Mouse (Mus musculus) lung, postnatal 0 days (tissue): ENCODE measurements around the gene Mtmr12. TPM values are rescaled to one million over a fixed set of nuclear protein-coding genes. Genes with fewer than 3 reads are reported as not detected.

Experiments used
- ATAC-seq: fragments of 200-750 bp; cut with Nextera tagmentation; 2 replicates; pipeline ENCODE4 v1.8.0; 2017; ENCODE audit warnings: moderate library complexity
- DNase-seq: peaks from one replicate; pipeline ENCODE4 v3.0.0-alpha.2; 2016; ENCODE audit warnings: low spot score
- H3K27ac ChIP-seq: fragments of 300-500 bp; sonication (generic); 2 replicates; pipeline ENCODE4 v1.5.1; 2014; ENCODE audit warnings: antibody characterized with exemption, mild to moderate bottlenecking, low read length, mixed read lengths
- H3K27me3 ChIP-seq: fragments of 300-500 bp; sonication (generic); replicated peaks from 2 replicates; pipeline ENCODE4 v1.6.1; 2014; ENCODE audit warnings: low read length, mixed read lengths; ENCODE audit not compliant: insufficient read depth
- H3K36me3 ChIP-seq: fragments of 300-500 bp; sonication (generic); 2 replicates; pipeline ENCODE4 v1.6.1; 2014; ENCODE audit warnings: low read length, mixed read lengths; ENCODE audit not compliant: insufficient read depth
- H3K4me1 ChIP-seq: fragments of 300-500 bp; sonication (generic); 2 replicates; pipeline ENCODE4 v1.6.1; 2014; ENCODE audit warnings: antibody characterized with exemption, low read depth, low read length, mixed read lengths; ENCODE audit not compliant: insufficient read depth
- H3K4me2 ChIP-seq: fragments of 300-500 bp; sonication (generic); replicated peaks from 2 replicates; pipeline ENCODE4 v1.6.1; 2014; ENCODE audit warnings: low read depth, mild to moderate bottlenecking, low read length, moderate library complexity, mixed read lengths
- H3K4me3 ChIP-seq: fragments of 300-500 bp; sonication (generic); 2 replicates; pipeline ENCODE4 v1.5.1; 2014; ENCODE audit warnings: low read depth, low read length
- H3K9ac ChIP-seq: fragments of 300-500 bp; sonication (generic); replicated peaks from 2 replicates; pipeline ENCODE4 v1.6.1; 2014; ENCODE audit warnings: low read depth, mild to moderate bottlenecking
- H3K9me3 ChIP-seq: fragments of 300-500 bp; sonication (generic); 2 replicates; pipeline ENCODE4 v1.6.1; 2016; ENCODE audit warnings: low read length, mixed read lengths
- CTCF ChIP-seq: IDR thresholded peaks from 2 replicates; pipeline ENCODE4 v1.5.1; 2016; ENCODE audit warnings: antibody characterized with exemption, mild to moderate bottlenecking
- EP300 ChIP-seq: IDR thresholded peaks from 2 replicates; pipeline ENCODE4 v1.6.1; 2016; ENCODE audit warnings: antibody characterized with exemption, mild to moderate bottlenecking, control low read depth
- WGBS: fragments of 180-500 bp; shearing (Covaris S2); extraction: QIAGEN DNeasy Blood & Tissue Kit; methylation state at CpG from one replicate; pipeline ENCODE4 v1.1.7; 2014; 5-methylcytosine and 5-hydroxymethylcytosine counted together
- polyA plus RNA-seq: library from polyadenylated mRNA; unstranded; fragments of >200 nt; fragmentation: Nextera tagmentation; extraction: Ambion mirVana; gene quantifications from 2 replicates; pipeline ENCODE4 v1.2.1, GENCODE M21; 2015

The Mtmr12 gene
- polyA plus RNA-seq, 1 experiment from 2014 or later = 14.6 TPM

DNA sequence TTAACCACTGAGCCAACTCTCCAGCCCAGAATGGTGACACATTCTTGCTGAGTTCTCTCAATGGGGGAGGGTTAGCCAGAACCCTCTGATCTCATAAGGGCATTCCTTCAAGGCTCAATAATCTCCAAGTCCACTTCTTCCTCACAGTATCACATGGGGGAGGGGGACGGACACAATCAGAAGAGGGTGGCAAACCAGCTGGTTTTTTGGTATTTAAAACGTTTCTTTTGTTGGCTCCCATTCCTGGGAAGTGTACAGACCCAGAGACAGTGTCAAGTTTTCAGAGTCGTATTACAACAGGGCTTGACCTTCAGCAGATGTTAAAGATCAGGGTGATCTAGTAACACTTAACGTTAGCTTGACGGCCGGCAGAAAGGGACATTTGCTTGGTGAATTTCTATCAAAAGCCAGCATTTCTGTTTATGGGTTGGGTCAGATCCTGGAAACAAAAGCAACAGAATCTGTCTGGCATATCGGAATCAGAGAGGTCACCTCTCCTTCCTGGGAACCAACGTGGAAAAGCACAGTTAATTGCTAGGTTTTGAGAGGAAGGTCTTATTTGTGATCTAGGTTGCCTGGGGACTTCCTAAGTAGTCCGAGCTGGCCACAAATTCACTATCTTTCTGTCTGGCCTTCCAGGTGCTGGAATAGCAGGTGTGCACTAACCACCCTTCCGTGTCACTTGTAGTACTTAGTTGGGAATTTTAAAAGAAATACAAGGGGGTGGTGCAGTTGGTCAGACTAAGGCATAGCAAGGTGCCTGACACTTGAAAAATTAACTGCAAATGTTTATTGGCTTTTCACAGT lies 1.1 kb upstream of the Mtmr12 start:
- TF ChIP-seq CTCF (no peak), EP300 (peak; percentile 15; the same call in 1 of the 2 replicates)

DNA sequence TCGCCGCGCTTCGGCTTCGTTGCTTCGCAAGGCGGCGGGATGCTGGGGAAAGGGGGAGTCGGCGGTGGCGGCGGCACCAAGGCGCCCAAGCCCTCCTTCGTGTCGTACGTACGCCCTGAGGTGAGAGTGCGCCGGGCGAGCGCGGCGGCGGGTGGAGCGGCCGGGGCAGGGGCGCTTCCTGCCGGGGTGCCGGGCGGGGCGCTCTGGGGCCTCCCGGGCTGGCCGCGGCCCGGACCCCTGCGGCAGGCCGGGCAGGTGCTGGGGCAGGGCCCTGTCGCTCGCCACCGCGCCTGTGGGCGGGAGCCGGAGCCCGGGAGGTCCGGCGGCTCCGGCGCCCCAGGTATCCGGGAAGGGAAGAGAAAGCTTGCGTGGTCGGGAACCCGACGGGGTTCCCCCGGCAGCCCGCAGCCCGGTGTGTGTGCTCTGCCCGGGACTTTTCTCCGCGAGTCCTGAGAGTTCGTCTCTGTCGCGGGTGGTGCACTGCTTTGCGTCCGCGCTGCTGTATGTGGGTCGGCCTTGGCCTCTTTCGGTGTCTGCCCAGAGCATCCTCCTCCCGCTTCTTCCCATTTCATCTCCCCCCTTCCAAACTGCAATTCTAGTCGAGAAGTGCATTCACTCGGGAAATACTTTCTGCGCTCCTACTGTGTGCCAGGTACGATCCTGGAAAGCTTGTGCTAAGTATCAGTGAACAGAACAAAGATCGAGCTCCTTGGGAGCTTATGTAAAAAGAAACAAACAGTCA lies 503 bp downstream of the Mtmr12 start:
- Histone ChIP-seq H3K9me3 (no peaks in the 10 kb centered on the region), H3K36me3 (no peaks in the 10 kb centered on the region), H3K27me3 (no peaks in the 10 kb centered on the region), H3K4me1 (peaks cover 18% of the 10 kb centered on the region; the same call in 1 of the 2 replicates), H3K27ac (peak overlapping the region; percentile 95), H3K4me2 (peak overlapping the region; percentile 81), H3K9ac (peak overlapping the region; percentile 92), H3K4me3 (peak overlapping the region; percentile 99)
- peak; percentile 35 for DNase-seq
- WGBS = under 1% methylated on average over 46 of the region's 73 CpGs
- ATAC-seq = peak; percentile 74
- TF ChIP-seq CTCF = no peak; the same call in none of the 2 replicates
- TF ChIP-seq EP300 = no peak

More for the DNA sequence above, 1.1 kb upstream of the Mtmr12 start:
- no peaks in the 10 kb centered on the region for H3K36me3 ChIP-seq
- 13% methylated on average over 10 of the region's 10 CpGs for WGBS
- H3K4me2 ChIP-seq = peak overlapping the region; percentile 57
- H3K9me3 ChIP-seq = no peaks in the 10 kb centered on the region
- H3K4me1 ChIP-seq = peaks cover 18% of the 10 kb centered on the region; the same call in 1 of the 2 replicates
- DNase-seq = peak; percentile 80
- H3K4me3 ChIP-seq = peak overlapping the region; percentile 99
- H3K9ac ChIP-seq = no peak overlapping the region
- peak overlapping the region; percentile 78 for H3K27ac ChIP-seq
- no peaks in the 10 kb centered on the region for H3K27me3 ChIP-seq
- 0 out of 2 replicates have a peak, but pooled peaks have one; percentile 2 for ATAC-seq

DNA sequence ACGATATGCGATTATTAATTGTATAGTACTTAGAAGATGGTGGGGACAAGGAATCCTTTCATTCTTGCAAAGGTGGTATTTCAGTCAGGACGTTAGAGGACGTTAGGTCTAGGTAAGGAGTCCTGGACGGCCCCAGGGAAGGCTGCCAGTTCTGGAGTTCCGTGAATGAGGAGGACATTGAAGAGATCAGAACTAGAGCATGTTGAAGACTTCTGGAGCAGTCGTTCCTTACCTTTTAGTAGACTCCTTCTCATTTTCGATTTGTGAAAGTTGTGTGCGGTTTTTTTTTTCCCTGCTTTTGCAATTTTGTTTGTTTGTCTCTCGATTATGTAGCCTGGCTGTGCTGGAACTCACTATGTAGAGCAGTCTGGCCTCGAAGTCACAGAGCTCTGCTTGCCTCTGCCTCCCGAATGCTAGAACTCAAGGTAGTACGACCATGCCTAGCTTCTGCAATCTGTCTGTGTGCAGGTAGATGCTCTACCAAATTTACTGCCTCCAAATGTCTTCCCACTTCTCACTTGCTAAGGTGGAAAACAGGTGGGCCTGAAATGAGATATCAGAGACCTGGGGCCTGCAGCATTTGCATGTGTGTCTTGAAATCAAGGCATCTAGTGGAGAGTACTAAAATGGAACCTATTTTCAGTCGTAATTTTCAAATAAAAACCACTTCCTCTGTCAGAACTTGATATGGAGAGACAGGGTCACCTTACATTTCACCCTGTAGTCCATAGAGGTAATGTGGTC lies 1.2 kb downstream of the Mtmr12 start:
- H3K36me3 ChIP-seq = no peaks in the 10 kb centered on the region
- H3K4me1 ChIP-seq = peaks cover 18% of the 10 kb centered on the region; the same call in 1 of the 2 replicates
- TF ChIP-seq CTCF (no peak), EP300 (no peak)
- H3K4me3 ChIP-seq = peak overlapping the region; percentile 99
- H3K27ac ChIP-seq = peak overlapping the region; percentile 95; the same call in 1 of the 2 replicates
- no peaks in the 10 kb centered on the region for H3K27me3 ChIP-seq
- H3K9me3 ChIP-seq = no peaks in the 10 kb centered on the region
- H3K9ac ChIP-seq = peak overlapping the region; percentile 92
- ATAC-seq = no peak
- DNase-seq = no peak
- H3K4me2 ChIP-seq = peak overlapping the region; percentile 81
- WGBS = 18% methylated on average over 14 of the region's 14 CpGs

DNA sequence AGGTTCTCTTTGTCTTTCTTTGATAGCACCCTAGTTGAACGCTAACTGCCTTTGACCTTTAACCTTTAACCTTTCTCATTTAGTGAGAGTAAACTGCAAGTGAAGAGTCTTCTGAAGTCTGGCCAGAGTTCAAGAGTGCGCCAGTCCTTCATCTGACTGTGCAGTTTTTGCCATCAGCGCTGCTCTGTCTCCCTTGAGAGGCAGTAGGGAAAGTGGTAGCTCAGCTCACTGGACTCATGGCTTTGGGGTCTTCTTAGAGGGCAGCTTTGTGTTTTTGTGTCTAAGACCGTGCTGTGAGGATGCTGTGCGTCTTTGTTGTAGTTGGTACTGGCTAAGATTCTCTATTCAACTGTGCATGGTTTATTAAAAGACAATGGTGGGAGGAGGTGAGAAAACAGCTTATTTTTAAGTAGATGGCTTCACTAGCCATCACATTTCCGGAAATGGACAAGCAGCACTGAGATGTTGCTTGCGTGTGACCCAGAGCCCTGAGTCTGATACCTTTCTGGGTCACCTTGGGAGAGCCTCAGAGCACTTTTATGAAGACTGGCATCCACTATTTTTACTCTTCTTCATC lies 1.9 kb downstream of the Mtmr12 start:
- H3K27me3 ChIP-seq = no peaks in the 10 kb centered on the region
- no peaks in the 10 kb centered on the region for H3K9me3 ChIP-seq
- ATAC-seq (no peak), DNase-seq (no peak)
- H3K36me3 ChIP-seq = no peaks in the 10 kb centered on the region
- no peak overlapping the region for H3K27ac ChIP-seq
- WGBS = 53% methylated on average over 7 of the region's 7 CpGs
- H3K4me2 ChIP-seq = peak overlapping the region; percentile 81
- H3K4me3 ChIP-seq = peak overlapping the region; percentile 99; the same call in 1 of the 2 replicates
- H3K9ac ChIP-seq = no peak overlapping the region
- TF ChIP-seq CTCF (no peak), EP300 (no peak)
- H3K4me1 ChIP-seq = peaks cover 18% of the 10 kb centered on the region; the same call in 1 of the 2 replicates

DNA sequence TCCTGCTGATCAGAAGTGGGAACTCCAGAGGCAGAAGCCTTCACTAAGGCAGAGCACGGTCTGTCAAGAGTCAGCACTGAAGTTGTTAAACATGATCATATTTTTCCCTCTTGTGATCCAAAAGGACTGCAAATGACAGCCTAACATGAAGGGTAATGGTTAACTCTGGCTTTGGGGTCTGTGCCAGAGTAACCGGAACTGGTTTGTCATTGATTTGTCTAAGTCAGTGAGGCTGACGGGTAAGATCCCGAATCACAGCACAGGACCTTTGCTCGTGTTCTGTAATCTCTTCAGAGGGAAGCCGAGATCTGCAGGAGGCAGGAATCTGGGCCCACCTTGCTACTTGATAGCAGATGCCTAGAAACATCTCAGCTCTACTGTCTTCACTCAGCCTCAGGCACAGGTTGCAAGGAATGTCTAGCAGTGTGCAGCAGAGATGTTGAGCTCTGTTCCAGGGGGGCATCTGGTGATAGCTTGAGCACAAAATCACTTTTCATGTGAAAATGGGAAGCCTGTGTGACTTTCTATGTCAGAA lies 2.8 kb downstream of the Mtmr12 start:
- Histone ChIP-seq H3K9me3 (no peaks in the 10 kb centered on the region), H3K4me3 (no peak overlapping the region), H3K9ac (no peak overlapping the region), H3K27me3 (no peaks in the 10 kb centered on the region), H3K27ac (peak overlapping the region; percentile 38; the same call in 1 of the 2 replicates), H3K4me2 (no peak overlapping the region), H3K4me1 (peaks cover 18% of the 10 kb centered on the region; the same call in 1 of the 2 replicates), H3K36me3 (no peaks in the 10 kb centered on the region)
- no peak for TF ChIP-seq CTCF
- TF ChIP-seq EP300 = no peak
- ATAC-seq = no peak
- WGBS = 44% methylated on average over 6 of the region's 6 CpGs
- DNase-seq = no peak
